Mouse (Mus musculus) c-Kit-positive CD71-positive TER-119-negative erythroid progenitor cells, embryonic 14.5 days (primary cell): ENCODE measurements at regions not wholly inside any gene's neighbourhood (a gene's known extent, or its start where the extent isn't known, plus 50 kb on each side); places are given as distances from the start of the nearest gene placed in this dataset.
"Not testable (repeated sequence)": the region's sequence is repeated elsewhere in the genome, so short reads cannot be mapped to it uniquely, and the experiment has no call there.

ENCODE experiments used
- DNase-seq: peaks from one replicate; pipeline ENCODE4 v3.0.0-alpha.2; 2013; ENCODE audit warnings: low read depth

- no peak for DNase-seq
These were observed 94.9 kb upstream of the Max start for GRCm38 (mm10) chr12:77056748-77057370.

- no peak for DNase-seq
These were observed 92.7 kb upstream of the Max start for GRCm38 (mm10) chr12:77054700-77055099.

GRCm38 (mm10) chr12:77054211-77054610, 92.2 kb upstream of the Max start:
- no peak for DNase-seq

- DNase-seq = no peak
These were observed 90.9 kb upstream of the Max start for GRCm38 (mm10) chr12:77052853-77053252.

GRCm38 (mm10) chr12:77048380-77048779, 86.4 kb upstream of the Max start:
- no peak for DNase-seq

GRCm38 (mm10) chr12:77047273-77047672, 85.3 kb upstream of the Max start:
- no peak for DNase-seq

GRCm38 (mm10) chr12:77045956-77046355, 84.0 kb upstream of the Max start:
- no peak for DNase-seq

- no peak for DNase-seq
These were observed 83.4 kb upstream of the Max start for GRCm38 (mm10) chr12:77045356-77045755.

- DNase-seq = no peak
These were observed 80.4 kb upstream of the Max start for GRCm38 (mm10) chr12:77042356-77042755.

GRCm38 (mm10) chr12:77041141-77041540, 79.1 kb upstream of the Max start:
- DNase-seq = no peak

GRCm38 (mm10) chr12:77039953-77040305, 77.9 kb upstream of the Max start:
- no peak for DNase-seq

- DNase-seq = no peak
These were observed 77.4 kb upstream of the Max start for GRCm38 (mm10) chr12:77039295-77039952.

- DNase-seq = no peak
These were observed 73.7 kb upstream of the Max start for GRCm38 (mm10) chr12:77035676-77036075.

- no peak for DNase-seq
These were observed 69.4 kb upstream of the Max start for GRCm38 (mm10) chr12:77031448-77031847.

- peak; percentile 34 for DNase-seq
These were observed 63.5 kb upstream of the Max start for GRCm38 (mm10) chr12:77025431-77025879.

GRCm38 (mm10) chr12:77022538-77022937, 60.5 kb upstream of the Max start:
- DNase-seq = no peak

GRCm38 (mm10) chr12:77021881-77022280, 59.9 kb upstream of the Max start:
- DNase-seq = no peak

- no peak for DNase-seq
These were observed 57.9 kb upstream of the Max start for GRCm38 (mm10) chr12:77019708-77020511.

GRCm38 (mm10) chr12:77019148-77019547, 57.1 kb upstream of the Max start:
- DNase-seq = not testable (repeated sequence)

GRCm38 (mm10) chr12:77018373-77018772, 56.4 kb upstream of the Max start:
- no peak for DNase-seq

GRCm38 (mm10) chr12:77014908-77015307, 52.9 kb upstream of the Max start:
- no peak for DNase-seq
